Mouse (Mus musculus): ENCODE measurements around the gene Zfp961.

DNA sequence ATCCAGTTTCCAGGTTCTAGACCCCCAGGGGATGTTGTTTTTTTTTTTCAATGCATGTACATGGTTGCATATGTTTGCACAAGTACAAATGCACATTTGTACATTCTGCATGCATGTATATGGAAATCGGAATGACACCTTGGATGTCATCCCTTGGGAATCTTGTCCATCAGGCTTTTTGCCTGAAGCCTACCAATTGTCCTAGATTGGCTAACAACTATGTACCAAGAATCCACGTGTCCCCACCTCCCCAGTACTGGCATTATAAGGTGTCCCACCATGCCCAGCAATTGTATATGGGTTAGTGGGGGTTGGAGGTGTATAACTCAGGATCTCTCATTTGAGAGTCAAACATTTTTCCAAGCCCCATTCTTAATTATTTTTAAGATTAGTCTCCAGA lies 38.6 kb upstream of the Zfp961 start:
- TF ChIP-seq POLR2A (IDR thresholded peaks at IDR 0.05; ENCODE audit: control insufficient read depth, extremely low read depth, insufficient read depth, low read length, poor library complexity) = no peak
- TF ChIP-seq CTCF (IDR thresholded peaks at IDR 0.05; ENCODE audit: borderline replicate concordance, control insufficient read depth, extremely low read depth, insufficient read depth, low read length, poor library complexity) = no peak

Measured in thymus, adult 2 months (tissue).